Mouse (Mus musculus) forebrain, embryonic 15.5 days (tissue): ENCODE measurements around the gene Plscr2. TPM values are rescaled to one million over a fixed set of nuclear protein-coding genes. Genes with fewer than 3 reads are reported as not detected.

Experiments used
- ATAC-seq: fragments of 200-750 bp; cut with Nextera tagmentation; replicated peaks from 2 replicates; pipeline ENCODE4 v1.8.0; 2017; ENCODE audit warnings: mild to moderate bottlenecking, moderate TSS enrichment, moderate library complexity
- H3K27ac ChIP-seq: fragments of 300-500 bp; sonication (generic); replicated peaks from 2 replicates; pipeline ENCODE4 v1.5.1; 2015; ENCODE audit warnings: mild to moderate bottlenecking, inconsistent platforms
- H3K27me3 ChIP-seq: fragments of 300-500 bp; sonication (generic); 2 replicates; pipeline ENCODE4 v1.6.1; 2015; ENCODE audit warnings: inconsistent platforms
- H3K36me3 ChIP-seq: fragments of 300-500 bp; sonication (generic); 2 replicates; pipeline ENCODE4 v1.6.1; 2015; ENCODE audit warnings: mild to moderate bottlenecking, inconsistent platforms
- H3K4me1 ChIP-seq: fragments of 300-500 bp; sonication (generic); 2 replicates; pipeline ENCODE4 v1.6.1; 2015; ENCODE audit warnings: inconsistent platforms
- H3K4me2 ChIP-seq: fragments of 300-500 bp; sonication (generic); replicated peaks from 2 replicates; pipeline ENCODE4 v1.6.1; 2015; ENCODE audit warnings: mild to moderate bottlenecking, inconsistent platforms
- H3K4me3 ChIP-seq: fragments of 300-500 bp; sonication (generic); 2 replicates; pipeline ENCODE4 v1.5.1; 2015; ENCODE audit warnings: mild to moderate bottlenecking, inconsistent platforms
- H3K9ac ChIP-seq: fragments of 300-500 bp; sonication (generic); replicated peaks from 2 replicates; pipeline ENCODE4 v1.6.1; 2015; ENCODE audit warnings: mild to moderate bottlenecking, inconsistent platforms
- H3K9me3 ChIP-seq: fragments of 300-500 bp; sonication (generic); 2 replicates; pipeline ENCODE4 v1.6.1; 2016; ENCODE audit warnings: inconsistent platforms
- WGBS: fragments of 180-500 bp; shearing (Covaris S2); methylation state at CpG from one replicate; pipeline ENCODE4 v1.1.7; 2015; ENCODE audit warnings: mixed read lengths; 5-methylcytosine and 5-hydroxymethylcytosine counted together
- polyA plus RNA-seq: library from polyadenylated mRNA; unstranded; fragments of >200 nt; fragmentation: Nextera tagmentation; extraction: Ambion mirVana; gene quantifications from 2 replicates; pipeline ENCODE4 v1.2.1, GENCODE M21; 2015

Gene Plscr2
- polyA plus RNA-seq, 1 experiment from 2014 or later, result 0.99 TPM

DNA sequence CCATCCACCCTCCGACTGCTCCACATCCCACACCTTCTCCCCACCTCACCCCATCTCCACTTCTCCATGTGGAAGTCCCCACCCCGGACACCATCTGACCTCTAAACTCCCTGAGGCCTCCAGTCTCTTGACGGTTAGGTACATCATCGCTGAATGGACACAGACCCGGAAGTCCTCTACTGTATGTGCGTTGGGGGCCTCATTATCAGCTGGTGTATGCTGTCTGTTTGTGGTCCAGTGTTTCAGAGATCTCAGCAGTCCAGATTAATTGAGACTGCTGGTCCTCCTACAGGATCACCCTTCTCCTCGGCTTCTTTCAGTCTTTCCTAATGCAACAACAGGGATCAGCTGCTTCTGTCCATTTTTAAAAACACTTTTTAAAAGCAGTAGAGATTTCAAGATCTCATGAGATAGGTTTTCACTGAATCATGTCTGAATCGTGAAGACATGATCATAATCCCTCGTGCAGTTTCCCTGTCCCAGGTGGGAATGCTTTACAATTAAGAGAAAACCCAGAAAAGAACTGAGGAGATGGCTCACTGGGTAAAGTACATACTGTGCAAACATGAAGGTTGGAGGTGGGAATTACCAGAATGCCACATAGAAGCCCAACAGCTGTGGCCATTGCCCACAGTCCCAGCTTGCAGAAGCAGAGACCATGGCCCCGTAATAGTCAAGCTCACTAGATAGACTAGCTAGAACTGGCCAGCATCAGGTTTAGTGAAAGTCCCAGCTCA is 21.6 kb upstream of the Plscr2 start:
- ATAC-seq, result no peak
- no peaks in the 10 kb centered on the region for H3K36me3 ChIP-seq
- no peak overlapping the region for H3K9ac ChIP-seq
- H3K4me1 ChIP-seq, result peaks cover 15% of the 10 kb centered on the region; the same call in 1 of the 2 replicates
- H3K9me3 ChIP-seq, result no peaks in the 10 kb centered on the region
- no peak overlapping the region for H3K4me2 ChIP-seq
- H3K27me3 ChIP-seq, result no peaks in the 10 kb centered on the region
- H3K4me3 ChIP-seq, result no peak overlapping the region
- H3K27ac ChIP-seq, result no peak overlapping the region
- 93% methylated on average over 10 of the region's 10 CpGs for WGBS

DNA sequence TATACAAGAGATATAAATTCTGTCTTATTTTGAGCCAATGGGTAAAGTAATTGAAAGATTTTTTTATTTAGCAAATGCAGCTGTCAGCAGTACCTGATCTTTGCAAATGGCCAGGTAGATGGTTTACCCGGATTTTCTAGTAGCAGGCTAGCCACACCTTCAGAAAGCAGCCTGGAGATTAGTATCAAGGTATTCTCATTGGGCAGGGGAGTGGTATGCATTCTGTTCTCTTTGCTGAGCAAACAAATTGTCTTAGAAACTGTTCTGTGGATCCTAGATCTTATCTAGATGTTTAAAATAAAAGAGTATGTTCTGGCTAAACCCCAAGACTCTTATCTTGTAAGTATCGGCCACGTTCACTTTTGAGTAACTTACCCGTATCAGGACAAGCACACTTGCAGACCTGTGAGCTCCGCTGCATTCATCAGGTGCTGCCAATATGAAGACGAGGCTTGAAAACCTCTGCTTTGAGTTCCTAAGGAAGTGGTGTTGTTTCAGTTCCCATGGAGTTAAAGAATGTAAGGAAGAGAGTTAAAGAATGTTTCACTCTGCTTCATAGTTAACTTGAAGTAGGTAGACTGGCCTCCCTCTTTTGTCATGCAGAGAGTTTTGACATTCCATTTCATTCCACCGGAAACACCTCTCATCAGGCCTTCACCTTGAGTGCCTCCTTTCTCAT is 14.8 kb upstream of the Plscr2 start:
- Histone ChIP-seq H3K27ac (no peak overlapping the region), H3K27me3 (no peaks in the 10 kb centered on the region), H3K4me3 (no peak overlapping the region), H3K9me3 (no peaks in the 10 kb centered on the region), H3K36me3 (no peaks in the 10 kb centered on the region), H3K9ac (no peak overlapping the region), H3K4me1 (no peaks in the 10 kb centered on the region), H3K4me2 (no peak overlapping the region)
- WGBS, result 82% methylated on average over 7 of the region's 7 CpGs
- no peak for ATAC-seq

DNA sequence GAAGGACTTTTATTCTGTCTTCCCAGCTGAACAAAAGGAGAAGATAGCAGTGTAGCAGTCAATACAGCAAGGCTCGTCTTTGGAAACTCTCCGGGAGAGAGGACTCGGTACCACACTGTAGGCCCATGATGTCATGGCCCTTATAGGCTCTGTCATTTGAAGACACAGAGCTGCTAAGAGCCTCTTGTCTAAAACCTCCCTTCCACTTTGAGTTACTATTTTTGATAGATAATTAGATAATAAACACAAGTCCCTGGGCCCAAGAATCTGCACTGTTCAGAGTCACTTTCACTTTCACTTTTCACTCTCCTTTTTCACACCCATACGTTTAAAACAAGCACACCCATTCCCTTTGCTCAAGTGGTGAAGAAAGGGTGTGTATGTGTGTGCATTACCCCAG is 9.7 kb upstream of the Plscr2 start:
- no peaks in the 10 kb centered on the region for H3K27me3 ChIP-seq
- no peak overlapping the region for H3K4me3 ChIP-seq
- H3K9ac ChIP-seq, result no peak overlapping the region
- 85% methylated on average over 4 of the region's 4 CpGs for WGBS
- no peak overlapping the region for H3K4me2 ChIP-seq
- H3K9me3 ChIP-seq, result no peaks in the 10 kb centered on the region
- H3K36me3 ChIP-seq, result no peaks in the 10 kb centered on the region
- H3K4me1 ChIP-seq, result no peaks in the 10 kb centered on the region
- ATAC-seq, result no peak
- H3K27ac ChIP-seq, result no peak overlapping the region

DNA sequence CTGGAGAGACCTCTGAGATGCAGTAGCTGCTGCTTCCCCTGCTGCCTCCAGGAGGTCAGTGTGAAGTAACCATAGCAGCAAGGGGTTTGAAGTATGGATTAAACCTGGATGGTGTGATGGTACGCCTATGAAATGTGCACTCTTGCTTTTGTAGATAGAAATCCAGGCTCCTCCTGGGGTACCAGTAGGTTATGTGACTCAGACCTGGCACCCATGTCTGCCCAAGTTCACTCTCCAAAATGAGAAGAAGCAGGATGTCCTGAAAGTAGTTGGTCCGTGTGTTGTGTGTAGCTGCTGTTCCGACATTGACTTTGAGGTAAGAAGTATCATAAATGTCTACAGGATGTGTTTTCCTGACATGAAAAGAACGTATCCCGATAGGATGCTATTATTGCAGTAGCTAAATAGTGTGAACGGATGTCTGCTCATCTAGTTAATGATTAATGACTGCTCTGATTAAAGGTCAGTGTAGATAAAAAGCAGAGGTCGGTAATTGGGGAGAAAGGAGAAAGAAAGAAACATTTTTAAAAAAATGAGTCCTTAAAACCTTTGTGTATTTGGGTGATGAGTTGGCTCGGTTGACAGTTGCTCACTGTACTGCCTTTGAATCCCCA is 8.7 kb upstream of the Plscr2 start:
- WGBS, result 88% methylated on average over 8 of the region's 8 CpGs
- H3K4me3 ChIP-seq, result no peak overlapping the region
- no peak overlapping the region for H3K4me2 ChIP-seq

GRCm38 (mm10) chr9:92267732-92268131 is 7.7 kb upstream of the Plscr2 start:
- Histone ChIP-seq H3K36me3 (no peaks in the 10 kb centered on the region), H3K4me2 (no peak overlapping the region), H3K4me1 (no peaks in the 10 kb centered on the region), H3K27ac (no peak overlapping the region), H3K4me3 (no peak overlapping the region), H3K9ac (no peak overlapping the region), H3K9me3 (no peaks in the 10 kb centered on the region), H3K27me3 (no peaks in the 10 kb centered on the region)
- 94% methylated on average over 1 of the region's 1 CpGs for WGBS
- no peak for ATAC-seq

More for the DNA sequence above, 8.7 kb upstream of the Plscr2 start:
- Histone ChIP-seq H3K4me1 (no peaks in the 10 kb centered on the region), H3K9ac (no peak overlapping the region), H3K27me3 (no peaks in the 10 kb centered on the region), H3K9me3 (no peaks in the 10 kb centered on the region), H3K36me3 (no peaks in the 10 kb centered on the region), H3K27ac (no peak overlapping the region)
- no peak for ATAC-seq

- 97% methylated on average over 5 of the region's 5 CpGs for WGBS
- Histone ChIP-seq H3K27me3 (no peaks in the 10 kb centered on the region), H3K4me3 (no peak overlapping the region), H3K9ac (no peak overlapping the region), H3K36me3 (no peaks in the 10 kb centered on the region), H3K4me1 (no peaks in the 10 kb centered on the region), H3K4me2 (no peak overlapping the region), H3K9me3 (no peaks in the 10 kb centered on the region), H3K27ac (no peak overlapping the region)
- no peak for ATAC-seq
These were observed 5.5 kb upstream of the Plscr2 start for GRCm38 (mm10) chr9:92269829-92270404.

DNA sequence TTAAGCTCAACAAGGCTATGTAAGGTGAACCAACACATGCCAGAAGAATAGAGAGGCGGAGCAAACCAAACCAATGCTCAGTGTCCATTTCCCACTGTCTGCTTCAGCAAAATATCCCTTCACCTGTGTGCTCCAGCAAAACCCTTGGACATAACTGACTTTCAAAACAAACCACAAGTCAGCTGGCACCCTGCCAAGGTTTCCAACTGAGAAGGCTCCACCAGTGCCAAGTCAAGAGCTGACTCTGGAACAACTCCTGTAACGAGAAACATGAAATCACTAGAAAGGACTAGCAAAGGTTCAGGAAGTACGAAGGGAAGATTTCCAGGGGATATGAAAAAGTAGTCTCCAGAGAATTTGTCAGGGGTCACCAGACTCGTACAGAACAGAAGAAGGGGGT is 4.5 kb upstream of the Plscr2 start:
- ATAC-seq, result no peak
- Histone ChIP-seq H3K4me2 (no peak overlapping the region), H3K9me3 (no peaks in the 10 kb centered on the region), H3K9ac (no peak overlapping the region), H3K4me3 (no peak overlapping the region), H3K27ac (no peak overlapping the region), H3K36me3 (no peaks in the 10 kb centered on the region), H3K4me1 (no peaks in the 10 kb centered on the region), H3K27me3 (no peaks in the 10 kb centered on the region)
- 49% methylated on average over 4 of the region's 4 CpGs for WGBS

DNA sequence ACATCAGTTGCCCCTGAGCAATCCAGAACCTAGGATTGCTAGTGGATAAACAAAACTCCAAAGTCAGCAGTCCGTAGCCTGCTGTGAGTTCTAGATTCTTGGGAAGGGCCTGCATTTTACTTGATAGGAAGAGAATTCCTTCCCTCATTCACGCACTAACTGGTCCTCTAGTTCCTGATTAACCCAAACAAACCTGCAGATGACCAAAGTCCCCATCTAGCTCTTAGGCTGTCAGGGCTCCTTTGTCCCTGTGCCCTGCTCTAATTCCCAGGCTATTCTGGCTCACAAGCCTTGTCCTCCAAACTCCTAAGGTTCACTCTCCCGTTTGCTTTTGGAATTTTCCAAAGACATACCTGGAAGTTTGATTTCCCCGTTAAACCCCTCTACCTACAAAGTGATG is 2.8 kb upstream of the Plscr2 start:
- Histone ChIP-seq H3K36me3 (no peaks in the 10 kb centered on the region), H3K9ac (no peak overlapping the region), H3K27me3 (no peaks in the 10 kb centered on the region), H3K9me3 (no peaks in the 10 kb centered on the region), H3K27ac (no peak overlapping the region), H3K4me1 (no peaks in the 10 kb centered on the region), H3K4me2 (no peak overlapping the region), H3K4me3 (no peak overlapping the region)
- no peak for ATAC-seq
- 91% methylated on average over 4 of the region's 4 CpGs for WGBS

DNA sequence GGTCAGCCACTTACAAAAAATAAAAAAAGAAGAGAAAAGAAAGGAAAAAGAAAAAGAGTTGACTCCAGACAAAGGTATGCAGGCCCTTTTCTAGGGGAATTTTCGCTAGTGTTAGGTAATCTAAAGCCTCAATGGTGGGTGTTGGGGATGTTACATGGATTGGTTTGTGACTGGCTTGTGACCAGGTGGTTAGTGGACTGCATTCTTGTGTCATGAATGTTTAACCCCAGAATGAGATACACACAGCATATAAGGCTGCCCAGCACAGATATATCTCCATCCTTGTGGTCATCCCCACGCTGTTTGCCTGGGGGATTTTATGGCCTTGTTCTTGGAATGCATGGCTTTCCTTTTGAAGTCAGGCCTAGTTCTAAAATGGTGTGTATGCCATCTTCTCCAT is 2.1 kb upstream of the Plscr2 start:
- Histone ChIP-seq H3K36me3 (no peaks in the 10 kb centered on the region), H3K4me2 (no peak overlapping the region), H3K4me3 (no peak overlapping the region), H3K9me3 (no peaks in the 10 kb centered on the region), H3K27ac (no peak overlapping the region), H3K4me1 (no peaks in the 10 kb centered on the region), H3K9ac (no peak overlapping the region), H3K27me3 (no peaks in the 10 kb centered on the region)
- WGBS, result 81% methylated on average over 2 of the region's 2 CpGs
- no peak for ATAC-seq

GRCm38 (mm10) chr9:92273956-92274762 is 1.2 kb upstream of the Plscr2 start:
- Histone ChIP-seq H3K4me2 (no peak overlapping the region), H3K36me3 (no peaks in the 10 kb centered on the region), H3K4me3 (no peak overlapping the region), H3K27me3 (no peaks in the 10 kb centered on the region), H3K27ac (no peak overlapping the region), H3K4me1 (no peaks in the 10 kb centered on the region), H3K9ac (no peak overlapping the region), H3K9me3 (no peaks in the 10 kb centered on the region)
- ATAC-seq, result no peak
- 84% methylated on average over 6 of the region's 6 CpGs for WGBS

GRCm38 (mm10) chr9:92276360-92276759 is 958 bp downstream of the Plscr2 start:
- H3K4me1 ChIP-seq, result no peaks in the 10 kb centered on the region
- no peak overlapping the region for H3K4me3 ChIP-seq
- H3K27me3 ChIP-seq, result no peaks in the 10 kb centered on the region
- 73% methylated on average over 7 of the region's 7 CpGs for WGBS
- H3K4me2 ChIP-seq, result no peak overlapping the region
- no peaks in the 10 kb centered on the region for H3K36me3 ChIP-seq
- ATAC-seq, result no peak
- no peaks in the 10 kb centered on the region for H3K9me3 ChIP-seq
- H3K9ac ChIP-seq, result no peak overlapping the region
- H3K27ac ChIP-seq, result no peak overlapping the region

- Histone ChIP-seq H3K36me3 (no peaks in the 10 kb centered on the region), H3K9ac (no peak overlapping the region), H3K9me3 (no peaks in the 10 kb centered on the region), H3K4me3 (no peak overlapping the region), H3K4me2 (no peak overlapping the region), H3K27me3 (no peaks in the 10 kb centered on the region), H3K4me1 (no peaks in the 10 kb centered on the region), H3K27ac (no peak overlapping the region)
- ATAC-seq, result no peak
- 94% methylated on average over 1 of the region's 1 CpGs for WGBS
These were observed 4.6 kb downstream of the Plscr2 start for GRCm38 (mm10) chr9:92280048-92280447.
